Mouse (Mus musculus) liver, postnatal 0 days (tissue): ENCODE measurements at regions not wholly inside any gene's neighbourhood (a gene's known extent, or its start where the extent isn't known, plus 50 kb on each side); places are given as distances from the start of the nearest gene placed in this dataset.

Experiments used
- ATAC-seq: fragments of 200-750 bp; cut with Nextera tagmentation; 2 replicates; pipeline ENCODE4 v1.8.0; 2017; ENCODE audit warnings: mild to moderate bottlenecking, moderate library complexity
- DNase-seq: peaks from one replicate; pipeline ENCODE4 v3.0.0-alpha.2; 2016
- H3K27ac ChIP-seq: fragments of 300-500 bp; sonication (generic); 2 replicates; pipeline ENCODE4 v1.5.1; 2014; ENCODE audit warnings: antibody characterized with exemption, moderate library complexity, mild to moderate bottlenecking, low read depth
- H3K27me3 ChIP-seq: fragments of 300-500 bp; sonication (generic); 2 replicates; pipeline ENCODE4 v1.6.1; 2014; ENCODE audit warnings: low read length, control low read depth, mixed read lengths; ENCODE audit not compliant: insufficient read depth
- H3K36me3 ChIP-seq: fragments of 300-500 bp; sonication (generic); replicated peaks from 2 replicates; pipeline ENCODE4 v1.6.1; 2014; ENCODE audit warnings: mild to moderate bottlenecking, control low read depth, low read length, moderate library complexity, mixed read lengths; ENCODE audit not compliant: insufficient read depth
- H3K4me1 ChIP-seq: fragments of 300-500 bp; sonication (generic); 2 replicates; pipeline ENCODE4 v1.6.1; 2014; ENCODE audit warnings: antibody characterized with exemption, mild to moderate bottlenecking, control low read depth; ENCODE audit not compliant: insufficient read depth
- H3K4me2 ChIP-seq: fragments of 300-500 bp; sonication (generic); 2 replicates; pipeline ENCODE4 v1.6.1; 2014; ENCODE audit warnings: low read depth, mild to moderate bottlenecking, low read length, moderate library complexity, mixed read lengths
- H3K4me3 ChIP-seq: fragments of 300-500 bp; sonication (generic); 2 replicates; pipeline ENCODE4 v1.5.1; 2014; ENCODE audit warnings: low read depth, low read length
- H3K9ac ChIP-seq: fragments of 300-500 bp; sonication (generic); replicated peaks from 2 replicates; pipeline ENCODE4 v1.6.1; 2014; ENCODE audit warnings: mild to moderate bottlenecking, moderate library complexity
- H3K9me3 ChIP-seq: fragments of 300-500 bp; sonication (generic); 2 replicates; pipeline ENCODE4 v1.6.1; 2016; ENCODE audit warnings: mild to moderate bottlenecking, control low read depth, low read length, mixed read lengths
- CTCF ChIP-seq: sonication (generic); IDR thresholded peaks from 2 replicates; pipeline ENCODE4 v1.5.1; 2016; ENCODE audit warnings: antibody characterized with exemption, low read depth
- EP300 ChIP-seq: IDR thresholded peaks from 2 replicates; pipeline ENCODE4 v1.6.1; 2016; ENCODE audit warnings: antibody characterized with exemption, low read depth, mild to moderate bottlenecking
- WGBS: fragments of 180-500 bp; shearing (Covaris S2); extraction: QIAGEN DNeasy Blood & Tissue Kit; methylation state at CpG from one replicate; pipeline ENCODE4 v1.1.7; 2014; ENCODE audit not compliant: insufficient replicate concordance; 5-methylcytosine and 5-hydroxymethylcytosine counted together

DNA sequence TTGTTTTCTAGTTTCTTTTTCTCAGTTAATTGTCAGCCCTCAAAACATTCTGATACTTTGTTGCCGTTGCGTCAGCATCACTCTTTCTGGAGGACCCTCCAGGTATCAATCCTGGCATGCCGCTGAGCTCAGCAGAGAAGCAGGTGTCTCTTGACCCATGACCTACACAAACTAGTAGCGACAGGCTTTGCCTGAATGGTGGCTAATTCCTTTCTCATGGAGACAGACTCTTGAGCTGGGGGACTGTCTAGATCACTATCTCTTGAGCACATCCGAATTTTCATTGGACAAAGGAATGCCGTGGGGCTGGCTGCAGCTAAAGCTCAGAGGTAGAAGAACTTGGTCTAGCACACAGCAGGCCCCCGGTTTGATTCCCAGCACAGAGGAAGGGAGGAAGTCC is 172.7 kb upstream of the Mrps10 start:
- TF ChIP-seq CTCF: no peak
- TF ChIP-seq EP300: no peak
- WGBS: 74% methylated on average over 7 of the region's 7 CpGs
- no peaks in the 10 kb centered on the region for H3K9me3 ChIP-seq
- DNase-seq: no peak
- H3K4me3 ChIP-seq: no peak overlapping the region
- no peaks in the 10 kb centered on the region for H3K36me3 ChIP-seq
- no peak overlapping the region for H3K27ac ChIP-seq
- H3K27me3 ChIP-seq: no peaks in the 10 kb centered on the region
- no peak overlapping the region for H3K9ac ChIP-seq
- no peak overlapping the region for H3K4me2 ChIP-seq
- no peaks in the 10 kb centered on the region for H3K4me1 ChIP-seq
- no peak for ATAC-seq

DNA sequence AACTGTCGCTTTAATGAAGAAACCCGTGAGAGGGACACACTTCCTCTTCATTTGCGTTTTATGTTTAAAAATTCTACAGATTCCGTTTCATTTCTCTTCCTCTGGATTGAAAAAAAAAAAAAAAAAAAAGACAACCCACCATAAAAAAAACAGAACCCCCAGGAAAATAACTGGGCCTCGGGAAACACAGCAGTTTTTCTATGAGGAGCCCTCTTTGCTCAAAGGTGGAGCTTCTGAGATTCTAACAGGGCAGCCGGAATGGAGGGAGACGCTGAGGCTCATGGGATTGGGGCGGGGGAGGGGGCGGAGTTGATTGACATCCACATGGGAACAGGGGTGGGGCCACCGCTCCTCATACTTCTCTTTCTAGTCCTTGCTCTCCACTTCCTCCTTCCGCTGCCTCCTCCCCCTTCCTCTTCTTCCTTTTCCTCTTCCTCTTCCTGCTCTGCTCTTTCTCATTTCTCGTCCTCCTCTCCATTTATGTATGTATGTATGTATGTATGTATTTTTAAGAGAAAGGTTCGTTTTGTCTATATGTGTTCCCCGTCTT is 174.1 kb upstream of the Mrps10 start:
- Histone ChIP-seq H3K9me3 (no peaks in the 10 kb centered on the region), H3K36me3 (no peaks in the 10 kb centered on the region), H3K27ac (no peak overlapping the region), H3K27me3 (no peaks in the 10 kb centered on the region), H3K4me3 (no peak overlapping the region), H3K4me2 (no peak overlapping the region), H3K9ac (no peak overlapping the region), H3K4me1 (no peaks in the 10 kb centered on the region)
- DNase-seq: no peak
- no peak for ATAC-seq
- 82% methylated on average over 14 of the region's 14 CpGs for whole genome bisulfite sequencing
- no peak for TF ChIP-seq EP300
- TF ChIP-seq CTCF: no peak

GRCm38 (mm10) chr17:47191416-47191815 is 177.3 kb upstream of the Mrps10 start:
- H3K4me3 ChIP-seq: no peak overlapping the region
- H3K9me3 ChIP-seq: no peaks in the 10 kb centered on the region
- no peaks in the 10 kb centered on the region for H3K4me1 ChIP-seq
- H3K9ac ChIP-seq: no peak overlapping the region
- no peak for TF ChIP-seq EP300
- no peak for TF ChIP-seq CTCF
- 55% methylated on average over 3 of the region's 3 CpGs for WGBS
- H3K27me3 ChIP-seq: no peaks in the 10 kb centered on the region
- no peak overlapping the region; the same call in 1 of the 2 replicates for H3K27ac ChIP-seq
- ATAC-seq: no peak
- DNase-seq: no peak
- H3K36me3 ChIP-seq: no peaks in the 10 kb centered on the region
- no peak overlapping the region for H3K4me2 ChIP-seq

- H3K27me3 ChIP-seq: no peaks in the 10 kb centered on the region
- H3K36me3 ChIP-seq: no peaks in the 10 kb centered on the region
- no peak overlapping the region for H3K4me3 ChIP-seq
- peaks cover under 1% of the 10 kb centered on the region; the same call in 1 of the 2 replicates for H3K4me1 ChIP-seq
- ATAC-seq (no peak), DNase-seq (no peak)
- no peak for TF ChIP-seq CTCF
- TF ChIP-seq EP300: no peak
- no peaks in the 10 kb centered on the region for H3K9me3 ChIP-seq
- WGBS: 73% methylated on average over 7 of the region's 7 CpGs
- H3K4me2 ChIP-seq: no peak overlapping the region
- H3K27ac ChIP-seq: no peak overlapping the region
- no peak overlapping the region for H3K9ac ChIP-seq
Measured at GRCm38 (mm10) chr17:47189770-47190169, 178.9 kb upstream of the Mrps10 start.

DNA sequence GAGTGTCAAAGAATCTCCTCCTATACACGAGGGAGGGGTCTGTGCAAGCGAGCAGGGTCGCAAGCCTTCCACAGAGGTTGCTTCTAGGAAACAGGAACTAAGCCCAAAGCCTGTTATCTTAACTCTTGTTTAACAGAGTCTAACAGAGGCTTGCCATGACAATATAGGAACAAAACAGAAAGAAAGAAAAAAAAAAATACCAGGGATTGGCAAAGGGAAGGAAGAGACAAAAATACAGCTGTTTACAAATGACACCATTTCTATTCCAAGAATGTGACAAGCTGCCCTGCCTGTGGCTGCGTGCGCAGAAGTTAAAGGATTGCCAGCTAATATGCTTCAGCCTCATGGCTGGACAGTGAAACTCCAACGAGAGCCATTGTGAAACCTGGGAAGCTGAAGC is 173.8 kb upstream of the Ubr2 start:
- 0 out of 2 replicates have a peak, but pooled peaks have one; percentile 13 for TF ChIP-seq EP300
- TF ChIP-seq CTCF: no peak
- ATAC-seq (peak; percentile 13; the same call in 1 of the 2 replicates), DNase-seq (no peak)
- H3K27me3 ChIP-seq: no peaks in the 10 kb centered on the region
- no peak overlapping the region for H3K4me3 ChIP-seq
- no peaks in the 10 kb centered on the region for H3K36me3 ChIP-seq
- 18% methylated on average over 6 of the region's 6 CpGs for WGBS
- no peaks in the 10 kb centered on the region for H3K9me3 ChIP-seq
- no peak overlapping the region for H3K4me2 ChIP-seq
- peaks cover 11% of the 10 kb centered on the region for H3K4me1 ChIP-seq
- H3K9ac ChIP-seq: no peak overlapping the region
- peak overlapping the region; percentile 52; the same call in 1 of the 2 replicates for H3K27ac ChIP-seq

- Histone ChIP-seq H3K9me3 (no peaks in the 10 kb centered on the region), H3K4me3 (no peak overlapping the region), H3K27me3 (no peaks in the 10 kb centered on the region), H3K4me2 (no peak overlapping the region), H3K27ac (peak overlapping the region; percentile 55; the same call in 1 of the 2 replicates), H3K4me1 (peaks cover 14% of the 10 kb centered on the region), H3K9ac (no peak overlapping the region), H3K36me3 (no peaks in the 10 kb centered on the region)
- WGBS: 43% methylated on average over 6 of the region's 6 CpGs
- DNase-seq (peak; percentile 24), ATAC-seq (no peak)
- TF ChIP-seq CTCF (no peak), EP300 (peak; percentile 30; the same call in 1 of the 2 replicates)
Measured at GRCm38 (mm10) chr17:47182118-47182517, 171.8 kb upstream of the Ubr2 start.
